Mouse (Mus musculus) spleen, adult 2 months (tissue): ENCODE data around the gene Tmem198. TPM values are rescaled to one million over a fixed set of nuclear protein-coding genes. Genes with fewer than 3 reads are reported as not detected.

Experiments used
- DNase-seq, 2 experiments: peaks; one replicate each; pipeline versions ENCODE4 v3.0.0 to v3.0.0-alpha.2; 2012 to 2021; ENCODE audit warnings: low spot score in 2 of 2, low read depth in 1 of 2
- H3K27ac ChIP-seq: fragments of 200-500 bp; 2 replicates; pipeline ENCODE4 v1.5.1; 2012; ENCODE audit warnings: low read length, inconsistent platforms; ENCODE audit not compliant: insufficient read depth
- H3K27me3 ChIP-seq: fragments of 200-500 bp; 2 replicates; pipeline ENCODE4 v1.6.1; 2012; ENCODE audit warnings: mild to moderate bottlenecking, moderate library complexity, low read length, inconsistent platforms; ENCODE audit not compliant: control insufficient read depth, insufficient read depth
- H3K36me3 ChIP-seq: fragments of 200-500 bp; 2 replicates; pipeline ENCODE4 v1.6.1; 2012; ENCODE audit warnings: mild to moderate bottlenecking, low read length, inconsistent platforms; ENCODE audit not compliant: control insufficient read depth, insufficient read depth
- H3K4me1 ChIP-seq: fragments of 200-500 bp; 2 replicates; pipeline ENCODE4 v1.6.1; 2011; ENCODE audit warnings: inconsistent platforms; ENCODE audit not compliant: control insufficient read depth, insufficient read depth, insufficient read length
- H3K4me3 ChIP-seq: fragments of 200-500 bp; 2 replicates; pipeline ENCODE4 v1.5.1; 2011; ENCODE audit warnings: mild to moderate bottlenecking, inconsistent platforms; ENCODE audit not compliant: insufficient read depth, insufficient read length; ENCODE audit errors: extremely low read depth
- CTCF ChIP-seq: fragments of 200-500 bp; IDR thresholded peaks from 2 replicates; pipeline ENCODE4 v1.5.1; 2011; ENCODE audit warnings: mild to moderate bottlenecking, inconsistent platforms; ENCODE audit not compliant: insufficient read depth, insufficient read length, insufficient replicate concordance; ENCODE audit errors: extremely low read depth
- POLR2A ChIP-seq: fragments of 200-500 bp; IDR thresholded peaks from 2 replicates; pipeline ENCODE4 v1.6.1; 2011; ENCODE audit warnings: low read depth, low read length, inconsistent platforms
- WGBS: fragments of 180-500 bp; shearing (Covaris S2); methylation state at CpG from one replicate; pipeline ENCODE4 v1.1.7; 2018; 5-methylcytosine and 5-hydroxymethylcytosine counted together
- polyA plus RNA-seq: library from polyadenylated mRNA; depleted of rRNA; stranded (reverse); fragments of >200 nt; gene quantifications from 2 replicates; pipeline ENCODE4 v1.2.3, GENCODE M21; 2012

Gene Tmem198
- polyA plus RNA-seq, 1 experiment, result 2.6 TPM

GRCm38 (mm10) chr1:75516703-75517380 lies 37.5 kb downstream of the Tmem198 start:
- no peaks in the 10 kb centered on the region for H3K27me3 ChIP-seq
- no peak overlapping the region for H3K27ac ChIP-seq
- H3K4me3 ChIP-seq, result no peak overlapping the region
- DNase-seq, result no peak
- peaks cover 3% of the 10 kb centered on the region; the same call in 1 of the 2 replicates for H3K4me1 ChIP-seq
- no peak for TF ChIP-seq CTCF
- TF ChIP-seq POLR2A, result no peak
- WGBS, result 87% methylated on average over 15 of the region's 15 CpGs
- H3K36me3 ChIP-seq, result no peaks in the 10 kb centered on the region

- H3K27ac ChIP-seq, result no peak overlapping the region
- DNase-seq, result no peak
- TF ChIP-seq CTCF, result no peak
- TF ChIP-seq POLR2A, result no peak
- H3K27me3 ChIP-seq, result no peaks in the 10 kb centered on the region
- WGBS, result 83% methylated on average over 4 of the region's 4 CpGs
- H3K4me3 ChIP-seq, result no peak overlapping the region
- peaks cover 3% of the 10 kb centered on the region; the same call in 1 of the 2 replicates for H3K4me1 ChIP-seq
- no peaks in the 10 kb centered on the region for H3K36me3 ChIP-seq
These were observed 38.7 kb downstream of the Tmem198 start for GRCm38 (mm10) chr1:75517984-75518383.

GRCm38 (mm10) chr1:75518427-75518826 lies 39.1 kb downstream of the Tmem198 start:
- peaks cover 3% of the 10 kb centered on the region; the same call in 1 of the 2 replicates for H3K4me1 ChIP-seq
- no peak overlapping the region for H3K4me3 ChIP-seq
- 88% methylated on average over 4 of the region's 4 CpGs for WGBS
- no peaks in the 10 kb centered on the region for H3K27me3 ChIP-seq
- DNase-seq, result no peak
- TF ChIP-seq CTCF (no peak), POLR2A (no peak)
- H3K36me3 ChIP-seq, result no peaks in the 10 kb centered on the region
- no peak overlapping the region for H3K27ac ChIP-seq

- Histone ChIP-seq H3K4me1 (peaks cover 3% of the 10 kb centered on the region; the same call in 1 of the 2 replicates), H3K36me3 (no peaks in the 10 kb centered on the region), H3K27me3 (no peaks in the 10 kb centered on the region), H3K4me3 (no peak overlapping the region), H3K27ac (no peak overlapping the region)
- TF ChIP-seq POLR2A (no peak), CTCF (no peak)
- 90% methylated on average over 5 of the region's 5 CpGs for WGBS
- DNase-seq, result no peak
These were observed 40.2 kb downstream of the Tmem198 start for GRCm38 (mm10) chr1:75519576-75519975.

- peaks cover 3% of the 10 kb centered on the region; the same call in 1 of the 2 replicates for H3K4me1 ChIP-seq
- H3K36me3 ChIP-seq, result peaks cover 3% of the 10 kb centered on the region; the same call in 1 of the 2 replicates
- under 1% methylated on average over 46 of the region's 46 CpGs for WGBS
- DNase-seq, result peak; percentile 89
- peak within 1 kb of the TSS; percentile 92 for H3K27ac ChIP-seq
- peak within 1 kb of the TSS; percentile 72 for H3K4me3 ChIP-seq
- H3K27me3 ChIP-seq, result no peaks in the 10 kb centered on the region
- TF ChIP-seq CTCF, result no peak
- peak; percentile 75 for TF ChIP-seq POLR2A
These were observed 42.1 kb downstream of the Tmem198 start, which contains the start of gene Stk11ip for GRCm38 (mm10) chr1:75521321-75522031. Gene Stk11ip, plus strand, starts transcription at chr1:75521529.

- H3K4me3 ChIP-seq, result no peak overlapping the region
- no peak for TF ChIP-seq POLR2A
- no peak for TF ChIP-seq CTCF
- DNase-seq, result peak; percentile 71 to 86
- H3K27me3 ChIP-seq, result no peaks in the 10 kb centered on the region
- H3K27ac ChIP-seq, result peak overlapping the region; percentile 45
- H3K4me1 ChIP-seq, result peaks cover 3% of the 10 kb centered on the region; the same call in 1 of the 2 replicates
- H3K36me3 ChIP-seq, result peaks cover 12% of the 10 kb centered on the region
- 52% methylated on average over 7 of the region's 7 CpGs for WGBS
These were observed 45.3 kb downstream of the Tmem198 start for GRCm38 (mm10) chr1:75524679-75525078.
